Mouse (Mus musculus) kidney, adult 11 months (tissue): Measurements from ENCODE around the gene Gm10447.
"Not testable (repeated sequence)": the region's sequence is repeated elsewhere in the genome, so short reads cannot be mapped to it uniquely, and the experiment has no call there.

Experiments
- DNase-seq: peaks from one replicate; pipeline ENCODE4 v3.0.0; 2022

The Gm10447 gene

GRCm38 (mm10) chr11:53441921-53442320, 15.0 kb downstream of the Gm10447 start:
- DNase-seq = no peak

- no peak for DNase-seq
These were observed 20.6 kb downstream of the Gm10447 start for GRCm38 (mm10) chr11:53436338-53436737.

GRCm38 (mm10) chr11:53435504-53435903, 21.4 kb downstream of the Gm10447 start:
- DNase-seq = no peak

- no peak for DNase-seq
These were observed 23.9 kb downstream of the Gm10447 start for GRCm38 (mm10) chr11:53433057-53433456.

DNA sequence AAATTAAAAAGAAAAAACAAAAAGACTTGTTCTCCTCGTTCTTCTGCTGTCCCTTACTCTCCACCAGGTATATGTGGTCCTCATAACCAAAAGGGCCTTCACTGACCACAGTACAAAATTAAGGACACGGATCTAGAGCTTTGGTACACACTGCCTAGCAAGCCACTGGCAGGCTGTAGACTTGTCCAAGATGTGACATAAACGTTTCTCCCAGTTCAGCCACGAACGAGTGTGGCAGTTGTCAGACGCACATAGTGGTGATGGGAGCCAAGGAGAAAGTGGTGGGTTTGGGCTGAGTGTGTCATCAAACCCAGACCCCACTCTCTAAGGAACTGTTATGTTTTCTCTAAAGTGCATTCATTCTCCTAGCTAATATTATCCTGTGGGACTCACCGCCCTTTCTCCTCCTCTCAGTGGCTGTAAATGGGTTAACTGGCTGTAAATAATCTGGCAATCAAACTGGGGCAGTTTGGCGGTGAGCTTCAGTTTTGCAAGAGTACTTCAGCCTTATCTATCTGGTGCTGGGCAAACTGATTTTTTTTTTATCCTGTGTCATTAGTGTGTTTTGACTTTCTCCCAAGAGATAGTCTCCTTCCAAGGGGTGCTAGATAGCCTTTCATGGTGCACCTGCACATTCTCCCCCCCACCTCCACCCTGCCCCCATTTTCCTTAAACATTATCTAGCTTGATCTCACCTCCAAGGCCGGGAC, 25.4 kb downstream of the Gm10447 start:
- no peak for DNase-seq

GRCm38 (mm10) chr11:53430670-53431346, 26.1 kb downstream of the Gm10447 start, which contains the start of the genes Uqcrq and Gdf9:
TSS of gene Uqcrq (minus strand) at chr11:53430831.
TSS of gene Gdf9 (plus strand) at chr11:53431023.
- DNase-seq = peak; percentile 100

GRCm38 (mm10) chr11:53430300-53430669, 26.6 kb downstream of the Gm10447 start:
- DNase-seq = no peak

GRCm38 (mm10) chr11:53429182-53429581, 27.7 kb downstream of the Gm10447 start:
- no peak for DNase-seq

GRCm38 (mm10) chr11:53428716-53429057, 28.2 kb downstream of the Gm10447 start:
- no peak for DNase-seq

DNA sequence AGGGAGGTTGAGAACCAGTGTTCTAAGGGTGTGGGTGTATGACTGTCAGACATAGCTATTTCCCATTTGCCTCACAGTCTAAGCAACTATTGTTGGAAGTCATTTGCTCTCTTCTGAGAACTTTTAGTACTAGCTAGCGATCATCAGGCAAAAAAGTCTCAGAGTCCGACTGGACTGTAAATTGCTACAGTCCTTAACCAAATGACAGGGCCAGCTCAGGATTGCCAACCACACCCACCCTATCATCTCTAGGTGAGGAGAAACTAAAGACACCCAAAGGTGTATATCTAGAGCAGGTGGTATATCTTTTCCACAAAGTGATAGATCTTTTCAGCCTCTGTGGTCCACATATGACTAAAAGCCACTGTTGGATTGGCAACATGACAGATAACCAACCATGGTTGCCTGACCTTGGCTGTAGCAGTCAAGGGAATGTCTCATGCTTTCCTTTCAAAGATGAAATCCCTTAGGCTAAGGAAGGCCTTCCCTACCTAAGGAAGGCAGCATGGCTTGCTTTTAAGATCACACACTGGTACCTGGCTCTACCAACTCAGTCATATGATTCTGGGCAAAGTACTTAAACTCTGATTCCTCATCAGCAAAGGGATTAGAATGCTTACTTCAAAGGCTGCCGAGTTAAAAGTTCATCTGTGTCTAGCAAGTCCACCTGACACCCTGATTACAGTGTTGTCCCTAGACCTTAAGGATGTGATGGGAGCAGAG, 28.8 kb downstream of the Gm10447 start:
- DNase-seq = no peak

- not testable (repeated sequence) for DNase-seq
These were observed 30.0 kb downstream of the Gm10447 start for GRCm38 (mm10) chr11:53426914-53427313.

GRCm38 (mm10) chr11:53425711-53426255, 31.1 kb downstream of the Gm10447 start:
- no peak for DNase-seq

GRCm38 (mm10) chr11:53425251-53425650, 31.7 kb downstream of the Gm10447 start:
- no peak for DNase-seq

GRCm38 (mm10) chr11:53424826-53425225, 32.1 kb downstream of the Gm10447 start:
- DNase-seq = no peak

- DNase-seq = peak; percentile 40
These were observed 33.9 kb downstream of the Gm10447 start, which contains the start of gene Leap2 for GRCm38 (mm10) chr11:53423036-53423435. TSS of gene Leap2 (minus strand) at chr11:53423170.

- no peak for DNase-seq
These were observed 38.9 kb downstream of the Gm10447 start for GRCm38 (mm10) chr11:53418048-53418447.

DNA sequence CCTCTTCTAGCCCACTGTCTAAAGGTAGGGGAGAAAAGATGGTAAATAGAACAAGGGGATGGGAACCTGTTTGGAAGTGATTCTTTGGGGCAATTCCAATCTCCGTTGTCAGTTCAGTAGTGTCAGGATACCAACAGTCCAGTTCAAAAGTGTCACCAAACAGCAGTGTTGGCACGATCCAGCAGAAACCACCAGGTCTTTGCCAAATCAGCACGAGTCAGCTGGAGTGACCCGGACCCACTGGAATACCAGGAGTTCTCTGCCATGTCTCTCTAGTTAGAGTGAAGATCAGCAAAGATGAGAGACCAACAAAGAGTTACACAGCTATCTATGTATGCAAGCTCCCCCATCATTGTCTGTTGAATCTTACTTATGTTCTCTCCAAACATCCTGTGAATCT, 43.0 kb downstream of the Gm10447 start:
- DNase-seq = no peak

- DNase-seq = no peak
These were observed 45.2 kb downstream of the Gm10447 start for GRCm38 (mm10) chr11:53411738-53412137.
